Mouse (Mus musculus): ENCODE data around the gene Dnase2a. TPM values are rescaled to one million over a fixed set of nuclear protein-coding genes. Genes with fewer than 3 reads are reported as not detected.
"Not testable (repeated sequence)": the region's sequence is repeated elsewhere in the genome, so short reads cannot be mapped to it uniquely, and the experiment has no call there.

Dnase2a gene
- polyA plus RNA-seq, 1 experiment, result 4.6 TPM

- Histone ChIP-seq H3K4me1 (ENCODE audit: control insufficient read depth, insufficient read depth, insufficient read length, low read length) (no peaks in the 10 kb centered on the region), H3K27ac (replicated peaks; ENCODE audit: low read depth, low read length) (no peak overlapping the region), H3K4me3 (ENCODE audit: insufficient read depth, low read depth, low read length) (no peak overlapping the region)
Measured at GRCm38 (mm10) chr8:84901071-84901470, 7.3 kb upstream of the Dnase2a start.

DNA sequence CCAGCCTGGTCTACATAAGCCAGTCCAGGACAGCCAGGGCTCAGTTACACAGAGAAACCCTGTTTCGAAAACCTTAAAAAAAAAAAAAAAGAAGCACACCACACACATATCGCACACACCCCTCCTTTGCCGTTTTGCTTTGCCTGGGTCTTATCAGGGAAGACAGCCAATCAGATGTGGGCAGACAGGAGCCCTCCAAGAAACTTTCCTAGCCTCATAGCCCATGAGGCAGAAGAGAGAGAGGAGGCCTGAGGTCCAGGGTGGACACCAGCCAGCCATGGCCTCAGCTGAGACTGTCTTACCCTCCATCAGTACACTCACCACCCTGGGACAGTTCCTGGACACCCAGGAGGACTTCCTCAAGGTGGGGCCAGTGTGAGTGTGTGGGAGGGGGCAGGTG, 6.6 kb upstream of the Dnase2a start, which contains the start of gene Klf1:
Gene Klf1 (plus strand): TSS at position 177 of the 400 bp plus-strand sequence.
- Histone ChIP-seq H3K27ac (replicated peaks; ENCODE audit: low read depth, low read length) (no peak within 1 kb of the TSS), H3K4me1 (ENCODE audit: control insufficient read depth, insufficient read depth, insufficient read length, low read length) (no peaks in the 10 kb centered on the region), H3K4me3 (ENCODE audit: insufficient read depth, low read depth, low read length) (peak within 1 kb of the TSS; percentile 63)

DNA sequence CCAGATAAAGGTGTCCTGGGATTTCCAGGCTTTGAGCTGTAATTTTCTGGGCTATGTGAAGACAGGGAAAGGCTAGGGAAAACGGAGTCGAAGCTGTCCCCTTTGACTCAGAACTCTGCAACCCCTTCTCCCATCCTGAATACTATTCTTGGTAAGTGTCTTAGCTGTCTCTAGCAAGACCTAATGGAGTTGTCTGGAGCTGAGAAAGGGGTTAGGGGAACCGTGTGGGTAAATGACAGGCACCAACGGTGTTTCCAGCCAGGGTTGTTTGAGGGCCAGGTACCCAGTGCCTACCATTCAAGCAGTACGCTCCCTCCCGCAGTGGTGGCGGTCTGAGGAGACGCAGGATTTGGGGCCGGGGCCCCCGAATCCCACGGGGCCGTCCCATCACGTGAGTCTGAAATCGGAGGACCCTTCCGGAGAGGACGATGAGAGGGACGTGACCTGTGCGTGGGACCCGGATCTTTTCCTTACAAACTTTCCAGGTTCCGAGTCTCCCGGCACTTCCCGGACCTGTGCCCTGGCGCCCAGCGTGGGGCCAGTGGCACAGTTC, 5.9 kb upstream of the Dnase2a start:
- H3K27ac ChIP-seq (replicated peaks; ENCODE audit: low read depth, low read length), result no peak overlapping the region
- H3K4me1 ChIP-seq (ENCODE audit: control insufficient read depth, insufficient read depth, insufficient read length, low read length), result no peaks in the 10 kb centered on the region
- peak overlapping the region; percentile 63 for H3K4me3 ChIP-seq (ENCODE audit: insufficient read depth, low read depth, low read length)

GRCm38 (mm10) chr8:84902920-84903661, 5.3 kb upstream of the Dnase2a start:
- H3K4me1 ChIP-seq (ENCODE audit: control insufficient read depth, insufficient read depth, insufficient read length, low read length), result no peaks in the 10 kb centered on the region
- peak overlapping the region; percentile 63 for H3K4me3 ChIP-seq (ENCODE audit: insufficient read depth, low read depth, low read length)
- no peak overlapping the region for H3K27ac ChIP-seq (replicated peaks; ENCODE audit: low read depth, low read length)

DNA sequence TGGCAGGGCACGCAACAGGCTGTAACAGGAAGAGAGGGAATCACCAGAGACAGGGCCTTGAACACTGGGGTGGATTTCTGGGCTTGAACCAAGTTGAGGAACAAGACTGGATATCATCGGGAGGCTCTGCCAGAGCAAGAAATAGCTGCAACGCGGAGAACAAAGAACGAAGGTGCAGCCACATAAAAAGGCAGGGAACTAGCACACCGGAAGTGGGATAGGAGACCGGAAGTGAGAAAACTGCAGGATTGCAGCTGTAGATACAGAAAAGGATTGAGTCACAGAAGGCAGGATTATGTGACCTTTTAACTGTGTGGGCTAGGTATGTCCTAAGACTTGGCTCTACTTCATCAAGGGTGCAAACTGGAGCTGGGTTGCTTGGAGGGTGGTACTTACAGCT, 4.0 kb upstream of the Dnase2a start:
- no peak overlapping the region for H3K27ac ChIP-seq (replicated peaks; ENCODE audit: low read depth, low read length)
- peaks cover 4% of the 10 kb centered on the region for H3K4me1 ChIP-seq (ENCODE audit: control insufficient read depth, insufficient read depth, insufficient read length, low read length)
- no peak overlapping the region for H3K4me3 ChIP-seq (ENCODE audit: insufficient read depth, low read depth, low read length)

GRCm38 (mm10) chr8:84907037-84907436, 1.3 kb upstream of the Dnase2a start:
- H3K4me1 ChIP-seq (ENCODE audit: control insufficient read depth, insufficient read depth, insufficient read length, low read length), result peaks cover 5% of the 10 kb centered on the region
- no peak overlapping the region for H3K27ac ChIP-seq (replicated peaks; ENCODE audit: low read depth, low read length)
- no peak overlapping the region for H3K4me3 ChIP-seq (ENCODE audit: insufficient read depth, low read depth, low read length)

- H3K4me3 ChIP-seq (ENCODE audit: insufficient read depth, low read depth, low read length), result no peak overlapping the region
- peaks cover 5% of the 10 kb centered on the region for H3K4me1 ChIP-seq (ENCODE audit: control insufficient read depth, insufficient read depth, insufficient read length, low read length)
- no peak overlapping the region for H3K27ac ChIP-seq (replicated peaks; ENCODE audit: low read depth, low read length)
Measured at GRCm38 (mm10) chr8:84907493-84907892, 867 bp upstream of the Dnase2a start.

DNA sequence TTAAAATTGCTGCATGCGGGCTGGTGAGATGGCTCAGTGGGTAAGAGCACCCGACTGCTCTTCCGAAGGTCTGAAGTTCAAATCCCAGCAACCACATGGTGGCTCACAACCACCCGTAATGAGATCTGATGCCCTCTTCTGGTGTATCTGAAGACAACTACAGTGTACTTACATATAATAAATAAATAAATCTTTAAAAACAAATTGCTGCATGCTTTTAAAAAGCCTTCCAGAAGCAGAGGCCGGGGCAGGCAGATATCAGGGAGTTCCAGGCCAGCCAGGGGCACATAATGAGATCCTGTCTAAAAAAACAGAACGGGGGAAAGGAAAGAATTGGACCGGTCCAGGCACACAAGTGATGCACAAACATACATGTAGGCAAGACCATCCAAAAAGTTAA, 381 bp upstream of the Dnase2a start:
- not testable (repeated sequence) for H3K27ac ChIP-seq (replicated peaks; ENCODE audit: low read depth, low read length); H3K4me1 ChIP-seq (ENCODE audit: control insufficient read depth, insufficient read depth, insufficient read length, low read length)
- H3K4me3 ChIP-seq (ENCODE audit: insufficient read depth, low read depth, low read length), result peak overlapping the region; percentile 50

DNA sequence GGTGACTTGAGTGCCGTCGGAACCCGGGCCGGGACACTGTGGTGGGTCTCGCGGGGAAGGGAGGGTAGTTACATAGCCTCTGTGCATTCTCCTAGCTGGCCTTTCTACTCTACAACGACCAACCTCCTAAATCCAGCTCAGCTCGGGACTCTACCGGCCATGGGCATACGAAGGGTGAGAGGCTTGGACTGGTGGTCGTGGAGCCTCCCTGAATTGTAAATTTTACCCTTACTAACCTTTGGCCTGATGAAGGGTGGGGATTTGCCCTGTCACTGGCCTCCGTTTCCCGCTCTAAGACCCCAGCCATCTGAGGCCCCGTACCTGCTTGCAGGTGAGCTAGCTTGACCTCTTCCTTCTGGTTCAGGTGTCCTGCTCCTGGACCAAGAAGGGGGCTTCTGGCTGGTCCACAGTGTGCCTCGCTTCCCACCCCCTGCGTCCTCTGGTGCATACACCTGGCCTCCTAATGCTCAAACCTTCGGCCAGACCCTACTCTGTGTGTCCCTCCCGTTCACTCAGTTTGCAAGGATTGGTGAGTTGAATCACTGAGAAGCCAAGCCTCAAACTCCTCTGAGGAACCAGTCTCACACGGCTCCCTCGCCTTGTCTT, 905 bp downstream of the Dnase2a start:
- H3K4me3 ChIP-seq (ENCODE audit: insufficient read depth, low read depth, low read length), result peak overlapping the region; percentile 85
- H3K4me1 ChIP-seq (ENCODE audit: control insufficient read depth, insufficient read depth, insufficient read length, low read length), result peaks cover 9% of the 10 kb centered on the region
- H3K27ac ChIP-seq (replicated peaks; ENCODE audit: low read depth, low read length), result no peak overlapping the region

GRCm38 (mm10) chr8:84909949-84910348, 1.6 kb downstream of the Dnase2a start:
- peaks cover 9% of the 10 kb centered on the region for H3K4me1 ChIP-seq (ENCODE audit: control insufficient read depth, insufficient read depth, insufficient read length, low read length)
- H3K27ac ChIP-seq (replicated peaks; ENCODE audit: low read depth, low read length), result no peak overlapping the region
- H3K4me3 ChIP-seq (ENCODE audit: insufficient read depth, low read depth, low read length), result peak overlapping the region; percentile 85

DNA sequence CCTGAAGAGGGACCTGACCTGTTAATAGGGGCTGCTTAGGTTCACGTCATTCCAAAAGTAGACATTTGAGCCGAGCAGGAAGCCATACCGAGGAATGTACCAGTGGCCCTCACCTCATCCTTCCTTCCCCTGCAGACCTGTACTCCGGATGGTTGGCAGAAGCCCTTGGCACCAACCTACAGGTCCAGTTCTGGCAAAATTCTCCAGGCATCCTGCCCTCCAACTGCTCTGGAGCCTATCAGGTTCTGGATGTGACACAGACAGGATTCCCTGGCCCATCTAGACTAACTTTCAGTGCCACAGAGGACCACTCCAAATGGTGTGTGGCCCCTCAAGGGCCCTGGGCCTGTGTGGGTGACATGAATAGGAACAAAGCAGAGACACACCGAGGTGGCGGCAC, 2.2 kb downstream of the Dnase2a start:
- Histone ChIP-seq H3K4me3 (ENCODE audit: insufficient read depth, low read depth, low read length) (no peak overlapping the region), H3K4me1 (ENCODE audit: control insufficient read depth, insufficient read depth, insufficient read length, low read length) (peaks cover 9% of the 10 kb centered on the region), H3K27ac (replicated peaks; ENCODE audit: low read depth, low read length) (no peak overlapping the region)

GRCm38 (mm10) chr8:84911854-84912253, 3.5 kb downstream of the Dnase2a start:
- Histone ChIP-seq H3K4me1 (ENCODE audit: control insufficient read depth, insufficient read depth, insufficient read length, low read length) (peaks cover 9% of the 10 kb centered on the region), H3K4me3 (ENCODE audit: insufficient read depth, low read depth, low read length) (no peak overlapping the region), H3K27ac (replicated peaks; ENCODE audit: low read depth, low read length) (no peak overlapping the region)

DNA sequence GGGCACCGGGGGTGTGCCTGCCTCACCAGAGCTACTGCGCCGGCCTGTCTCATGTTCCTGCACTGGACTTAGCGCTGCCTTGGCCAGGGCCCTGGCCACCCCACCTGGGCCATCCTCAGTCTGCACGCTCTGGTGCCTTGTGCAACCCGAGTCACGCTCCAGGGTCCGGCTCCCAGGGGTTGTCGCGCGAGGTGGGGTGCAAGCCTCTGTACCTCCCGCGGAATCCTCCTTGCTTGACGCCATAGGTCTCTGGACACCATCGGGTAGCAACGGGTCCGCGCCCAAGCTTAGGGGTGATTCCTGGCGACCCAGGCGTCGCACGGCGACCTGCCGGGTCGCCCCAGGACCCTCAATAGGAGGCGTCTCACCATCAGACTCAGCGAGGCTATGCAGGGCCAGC, 4.0 kb downstream of the Dnase2a start:
- Histone ChIP-seq H3K27ac (replicated peaks; ENCODE audit: low read depth, low read length) (no peak overlapping the region), H3K4me3 (ENCODE audit: insufficient read depth, low read depth, low read length) (peak overlapping the region; percentile 62), H3K4me1 (ENCODE audit: control insufficient read depth, insufficient read depth, insufficient read length, low read length) (peaks cover 9% of the 10 kb centered on the region)

- H3K4me3 ChIP-seq (ENCODE audit: insufficient read depth, low read depth, low read length), result peak overlapping the region; percentile 62
- no peak overlapping the region for H3K27ac ChIP-seq (replicated peaks; ENCODE audit: low read depth, low read length)
- peaks cover 9% of the 10 kb centered on the region for H3K4me1 ChIP-seq (ENCODE audit: control insufficient read depth, insufficient read depth, insufficient read length, low read length)
Measured at GRCm38 (mm10) chr8:84912895-84913501, 4.6 kb downstream of the Dnase2a start.

DNA sequence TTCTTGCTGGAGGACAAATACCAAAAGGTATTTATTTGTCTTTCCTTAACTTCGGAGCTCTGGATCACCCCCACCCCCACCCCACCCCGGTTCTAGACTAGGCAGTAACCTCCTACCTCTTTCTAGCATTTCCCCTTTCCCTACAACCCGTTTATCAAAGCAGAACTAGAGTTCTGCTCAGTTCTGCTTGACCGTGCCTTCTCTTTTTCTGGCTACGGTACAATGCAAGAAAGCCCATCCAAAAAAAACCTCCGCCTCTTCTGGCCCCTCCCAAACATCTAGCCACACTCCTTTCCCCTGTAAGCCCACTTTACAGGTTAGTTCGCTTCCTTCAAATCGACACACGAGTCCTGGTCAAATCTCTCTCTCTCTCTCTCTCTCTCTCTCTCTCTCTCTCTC, 5.1 kb downstream of the Dnase2a start:
- Histone ChIP-seq H3K4me1 (ENCODE audit: control insufficient read depth, insufficient read depth, insufficient read length, low read length) (peaks cover 9% of the 10 kb centered on the region), H3K27ac (replicated peaks; ENCODE audit: low read depth, low read length) (no peak overlapping the region), H3K4me3 (ENCODE audit: insufficient read depth, low read depth, low read length) (peak overlapping the region; percentile 62)
